Mouse (Mus musculus) heart, adult 2 months (tissue): Measurements from ENCODE around the gene Dkc1. TPM values are rescaled to one million over a fixed set of nuclear protein-coding genes. Genes with fewer than 3 reads are reported as not detected.

ENCODE experiments used
- DNase-seq, 2 experiments: peaks; one replicate each; pipeline ENCODE4 v3.0.0; 2021
- H3K27ac ChIP-seq: fragments of 200-600 bp; 2 replicates; pipeline ENCODE4 v1.8.1; 2022
- H3K27me3 ChIP-seq: fragments of 200-500 bp; 2 replicates; pipeline ENCODE4 v1.6.1; 2012; ENCODE audit warnings: mild to moderate bottlenecking, low read length, inconsistent platforms, mixed read lengths; ENCODE audit not compliant: control insufficient read depth, insufficient read depth
- H3K36me3 ChIP-seq: fragments of 200-500 bp; 2 replicates; pipeline ENCODE4 v1.6.1; 2012; ENCODE audit warnings: low read length, inconsistent platforms; ENCODE audit not compliant: control insufficient read depth, insufficient read depth
- H3K4me1 ChIP-seq: fragments of 200-500 bp; 2 replicates; pipeline ENCODE4 v1.6.1; 2011; ENCODE audit warnings: low read length; ENCODE audit not compliant: control insufficient read depth, insufficient read depth
- H3K4me3 ChIP-seq: fragments of 200-600 bp; 2 replicates; pipeline ENCODE4 v1.8.1; 2022
- H3K79me2 ChIP-seq: fragments of 200-500 bp; replicated peaks from 2 replicates; pipeline ENCODE4 v1.6.1; 2012; ENCODE audit warnings: mild to moderate bottlenecking, inconsistent platforms, low read length, moderate library complexity, mixed read lengths; ENCODE audit not compliant: control insufficient read depth, insufficient read depth
- H3K9ac ChIP-seq: fragments of 200-500 bp; 2 replicates; pipeline ENCODE4 v1.6.1; 2012; ENCODE audit warnings: low read depth, mild to moderate bottlenecking, control low read depth, inconsistent platforms, low read length, mixed read lengths
- CTCF ChIP-seq: fragments of 200-600 bp; IDR thresholded peaks from 2 replicates; pipeline ENCODE4 v1.8.1; 2022; ENCODE audit warnings: antibody characterized with exemption, mild to moderate bottlenecking, moderate library complexity
- EP300 ChIP-seq: fragments of 200-500 bp; IDR thresholded peaks from 2 replicates; pipeline ENCODE4 v1.6.1; 2011; ENCODE audit warnings: low read depth, low read length, control low read depth; ENCODE audit not compliant: insufficient read depth
- POLR2A ChIP-seq: fragments of 200-500 bp; IDR thresholded peaks from 2 replicates; pipeline ENCODE4 v1.6.1; 2011; ENCODE audit warnings: mild to moderate bottlenecking, low read depth, low read length, control low read depth; ENCODE audit not compliant: insufficient read depth
- WGBS: fragments of 180-500 bp; shearing (Covaris S2); methylation state at CpG from one replicate; pipeline ENCODE4 v1.1.7; 2018; 5-methylcytosine and 5-hydroxymethylcytosine counted together
- intact Hi-C: fragments of 180-260 bp; cut with DNase I; formaldehyde crosslinking; loops from one replicate; pipeline ENCODE4 v1.15.1; 2025
- polyA plus RNA-seq: library from polyadenylated mRNA; depleted of rRNA; stranded (reverse); fragments of >200 nt; gene quantifications from 2 replicates; pipeline ENCODE4 v1.2.3, GENCODE M21; 2012
- total RNA-seq, 2 experiments: library from RNA; stranded (reverse); gene quantifications; 2 replicates each; pipeline ENCODE4 v1.2.3; 2021

The Dkc1 gene
- total and polyA plus RNA-seq, 3 experiments, result 10.7 to 21.1 (median 19.2) TPM

GRCm38 (mm10) chrX:75102293-75102692 lies 6.6 kb downstream of the Dkc1 start:
- Histone ChIP-seq H3K4me3 (no peak overlapping the region), H3K4me1 (no peaks in the 10 kb centered on the region), H3K79me2 (no peaks in the 10 kb centered on the region), H3K9ac (no peak overlapping the region), H3K27ac (no peak overlapping the region), H3K36me3 (no peaks in the 10 kb centered on the region), H3K27me3 (no peaks in the 10 kb centered on the region)
- WGBS, result 84% methylated on average over 6 of the region's 6 CpGs
- intact Hi-C loops, result no loop called here
- DNase-seq, result no peak
- TF ChIP-seq CTCF, result no peak
- no peak for TF ChIP-seq POLR2A

- no peaks in the 10 kb centered on the region for H3K36me3 ChIP-seq
- no peak for TF ChIP-seq POLR2A
- no peak for TF ChIP-seq EP300
- no peak overlapping the region for H3K4me3 ChIP-seq
- no peak for DNase-seq
- H3K27me3 ChIP-seq, result no peaks in the 10 kb centered on the region
- intact Hi-C loops, result no loop called here
- H3K4me1 ChIP-seq, result no peaks in the 10 kb centered on the region
- H3K9ac ChIP-seq, result no peak overlapping the region
- H3K27ac ChIP-seq, result no peak overlapping the region
- no peaks in the 10 kb centered on the region for H3K79me2 ChIP-seq
Measured at GRCm38 (mm10) chrX:75115550-75115949, 19.9 kb downstream of the Dkc1 start.

- Histone ChIP-seq H3K4me3 (no peak overlapping the region), H3K27me3 (no peaks in the 10 kb centered on the region), H3K79me2 (no peaks in the 10 kb centered on the region), H3K4me1 (no peaks in the 10 kb centered on the region; the same call in 1 of the 2 replicates), H3K27ac (no peak overlapping the region), H3K36me3 (no peaks in the 10 kb centered on the region), H3K9ac (no peak overlapping the region)
- DNase-seq, result no peak
- WGBS, result 70% methylated on average over 3 of the region's 3 CpGs
- intact Hi-C loops, result no loop called here
- TF ChIP-seq POLR2A, result no peak
- TF ChIP-seq EP300, result no peak
- no peak for TF ChIP-seq CTCF
Measured at GRCm38 (mm10) chrX:75125606-75126005, 30.0 kb downstream of the Dkc1 start.

- TF ChIP-seq CTCF (no peak), POLR2A (no peak), EP300 (no peak)
- H3K4me3 ChIP-seq, result no peak overlapping the region
Measured at GRCm38 (mm10) chrX:75126893-75127292, 31.2 kb downstream of the Dkc1 start.

GRCm38 (mm10) chrX:75128333-75128980 lies 32.8 kb downstream of the Dkc1 start:
- Histone ChIP-seq H3K27ac (no peak overlapping the region; the same call in 1 of the 2 replicates), H3K79me2 (no peaks in the 10 kb centered on the region), H3K27me3 (no peaks in the 10 kb centered on the region), H3K9ac (no peak overlapping the region), H3K4me1 (no peaks in the 10 kb centered on the region; the same call in 1 of the 2 replicates), H3K4me3 (no peak overlapping the region), H3K36me3 (no peaks in the 10 kb centered on the region)
- TF ChIP-seq CTCF (no peak), POLR2A (no peak), EP300 (no peak)
- intact Hi-C loops, result no loop called here
- peak in 1 of 2 experiments; percentile 20 for DNase-seq

More at GRCm38 (mm10) chrX:75126893-75127292, 31.2 kb downstream of the Dkc1 start:
- no peak overlapping the region for H3K9ac ChIP-seq
- H3K27ac ChIP-seq, result no peak overlapping the region
- intact Hi-C loops, result no loop called here
- no peaks in the 10 kb centered on the region; the same call in 1 of the 2 replicates for H3K4me1 ChIP-seq
- no peaks in the 10 kb centered on the region for H3K27me3 ChIP-seq
- no peaks in the 10 kb centered on the region for H3K79me2 ChIP-seq
- no peak for DNase-seq
- no peaks in the 10 kb centered on the region for H3K36me3 ChIP-seq

GRCm38 (mm10) chrX:75129474-75129873 lies 33.8 kb downstream of the Dkc1 start:
- Histone ChIP-seq H3K9ac (no peak overlapping the region), H3K79me2 (no peaks in the 10 kb centered on the region), H3K27ac (no peak overlapping the region; the same call in 1 of the 2 replicates), H3K36me3 (no peaks in the 10 kb centered on the region), H3K4me3 (no peak overlapping the region), H3K4me1 (no peaks in the 10 kb centered on the region; the same call in 1 of the 2 replicates), H3K27me3 (no peaks in the 10 kb centered on the region)
- WGBS, result 24% methylated on average over 2 of the region's 2 CpGs
- intact Hi-C loops, result no loop called here
- DNase-seq, result no peak
- TF ChIP-seq CTCF, result no peak
- no peak for TF ChIP-seq POLR2A
- TF ChIP-seq EP300, result no peak
